ENCODE assay signal across 14 mouse cellular contexts in genomic region chr7:124047382-124047781, GRCm38 (mm10).
"Had no signal": no experiment of that assay in that cellular context is flagged by ENCODE, and none has a peak within 500 bp of the region (broad histone marks: within the 10 kb centered on the region; RNA-seq: fewer than 3 reads in every experiment).

No protein-coding gene starts in this region.

- DNase-seq: gastrocnemius, adult 2 months; gastrocnemius, postnatal 10 days; gastrocnemius, postnatal 25 days; heart, adult 18-20 months; heart, postnatal 14 days; heart, postnatal 36 days; kidney, adult 18-20 months; kidney, adult 8-10 months; kidney, postnatal 10 days; kidney, postnatal 25 days; kidney, postnatal 4 days; liver; liver, embryonic 13.5 days; liver, postnatal 0 days had no signal
